Mouse (Mus musculus) brain, embryonic 14.5 days (tissue): ENCODE measurements around the gene C1qtnf7.

ENCODE experiments used
- CTCF ChIP-seq: fragments of 200-500 bp; IDR thresholded peaks from 2 replicates; pipeline ENCODE4 v1.5.1; 2012; ENCODE audit warnings: inconsistent platforms, mild to moderate bottlenecking, moderate library complexity, borderline replicate concordance; ENCODE audit not compliant: insufficient read depth, insufficient read length; ENCODE audit errors: extremely low read depth
- POLR2A ChIP-seq: fragments of 200-500 bp; IDR thresholded peaks from 2 replicates; pipeline ENCODE4 v1.6.1; 2012; ENCODE audit warnings: mild to moderate bottlenecking, inconsistent platforms, borderline replicate concordance; ENCODE audit not compliant: poor library complexity, insufficient read depth, insufficient read length, severe bottlenecking; ENCODE audit errors: extremely low read depth

- TF ChIP-seq CTCF (no peak), POLR2A (no peak)
Measured at GRCm38 (mm10) chr5:43601601-43602000, 86.3 kb downstream of the C1qtnf7 start.
